Mouse (Mus musculus): ENCODE results near the gene Olfr1393.
A peak's percentile ranks its signal among the peaks of the same experiment; 100 is the strongest.
"Not testable (repeated sequence)": the region's sequence is repeated elsewhere in the genome, so short reads cannot be mapped to it uniquely, and the experiment has no call there.

Olfr1393 gene

DNA sequence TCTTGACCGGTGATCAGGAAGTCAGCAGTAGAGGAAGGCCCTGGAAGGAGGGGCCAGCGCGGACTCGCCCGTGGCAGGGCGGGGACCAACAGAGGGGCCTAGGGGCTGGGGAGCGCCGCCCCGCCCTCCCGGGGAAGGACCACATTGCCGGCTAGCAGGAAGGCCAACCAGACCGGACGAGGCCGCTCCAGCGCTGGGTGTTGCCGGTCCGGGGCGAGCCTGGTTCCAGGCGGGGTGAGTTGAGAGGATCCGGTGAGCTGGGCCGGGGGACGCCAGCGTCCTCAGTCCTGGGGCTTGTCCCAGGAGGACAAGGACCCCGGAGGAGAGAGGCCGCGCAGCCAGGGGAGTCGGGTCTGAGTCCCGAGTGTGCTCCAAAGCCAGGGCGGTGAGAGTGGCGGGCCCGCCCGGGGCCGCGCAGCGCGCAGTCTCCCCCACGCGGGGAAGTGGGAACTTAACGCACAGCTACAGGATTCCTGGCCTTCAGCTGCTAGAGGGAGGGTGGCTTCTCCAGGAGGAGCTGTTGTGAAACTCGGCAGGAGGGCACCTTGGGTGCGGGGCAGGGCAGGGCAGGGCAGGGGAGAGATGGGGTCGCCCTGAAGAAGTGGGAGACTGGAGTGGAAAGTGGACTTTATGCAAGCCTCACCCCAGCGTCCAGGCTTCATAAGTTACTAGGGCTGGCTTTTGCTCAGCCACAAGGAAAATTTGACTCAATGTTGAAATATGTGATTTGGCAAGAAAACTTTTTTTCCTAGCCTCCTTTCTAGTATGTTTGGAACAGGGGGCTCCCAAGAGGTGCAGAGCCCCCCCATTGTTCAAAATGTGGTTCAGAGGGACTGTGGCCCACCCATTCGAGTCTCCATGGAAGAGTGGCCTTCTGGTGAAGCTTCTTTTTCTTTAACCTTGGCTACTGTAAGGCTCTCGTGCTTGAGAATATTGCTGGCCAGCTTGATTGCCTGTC is 27.4 kb upstream of the Olfr1393 start:
- DNase-seq (ENCODE audit: low read depth, low spot score): peak; percentile 82

DNA sequence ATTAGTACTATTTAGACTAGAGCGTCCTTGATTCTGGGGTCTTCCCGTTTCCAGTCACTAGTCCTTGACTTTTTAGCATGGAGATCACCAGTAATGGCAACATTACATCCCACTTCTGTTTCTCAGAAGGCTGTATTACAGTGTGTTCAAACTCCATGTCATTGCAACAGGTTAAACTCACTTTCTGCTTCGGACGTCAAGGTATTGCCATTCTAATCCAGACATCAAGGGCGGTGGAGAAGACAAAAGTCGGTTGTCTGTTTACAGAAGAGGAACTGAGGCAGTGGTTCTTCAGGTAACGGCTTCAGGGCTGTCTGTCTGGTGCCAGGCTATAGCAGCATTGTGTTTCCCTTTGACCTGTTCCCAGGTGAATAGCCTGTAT is 26.7 kb upstream of the Olfr1393 start:
- DNase-seq (ENCODE audit: low read depth, low spot score): no peak

DNA sequence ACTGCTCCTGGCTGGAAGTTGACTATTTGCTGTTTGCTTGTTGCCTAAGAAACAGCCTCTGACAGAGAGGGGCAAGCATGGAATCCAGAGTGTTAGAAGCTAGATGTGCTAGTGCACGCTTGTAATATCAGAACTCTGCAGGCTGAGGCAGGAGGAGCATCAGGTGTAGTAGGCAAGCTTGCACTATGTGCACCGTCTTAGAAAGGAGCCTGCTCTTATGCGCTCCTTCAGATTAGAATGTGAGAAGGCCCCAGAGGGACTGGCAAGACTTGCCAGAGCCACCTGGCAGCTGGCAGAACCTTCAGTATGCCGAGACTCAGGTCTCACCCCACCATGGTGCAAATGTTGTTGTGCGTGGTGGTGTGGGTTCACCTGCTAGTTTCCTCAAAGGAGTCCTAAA is 26.1 kb upstream of the Olfr1393 start:
- DNase-seq (ENCODE audit: low read depth, low spot score): no peak

- DNase-seq (ENCODE audit: low read depth, low spot score): no peak
These were observed 25.1 kb upstream of the Olfr1393 start for GRCm38 (mm10) chr11:49253035-49253434.

DNA sequence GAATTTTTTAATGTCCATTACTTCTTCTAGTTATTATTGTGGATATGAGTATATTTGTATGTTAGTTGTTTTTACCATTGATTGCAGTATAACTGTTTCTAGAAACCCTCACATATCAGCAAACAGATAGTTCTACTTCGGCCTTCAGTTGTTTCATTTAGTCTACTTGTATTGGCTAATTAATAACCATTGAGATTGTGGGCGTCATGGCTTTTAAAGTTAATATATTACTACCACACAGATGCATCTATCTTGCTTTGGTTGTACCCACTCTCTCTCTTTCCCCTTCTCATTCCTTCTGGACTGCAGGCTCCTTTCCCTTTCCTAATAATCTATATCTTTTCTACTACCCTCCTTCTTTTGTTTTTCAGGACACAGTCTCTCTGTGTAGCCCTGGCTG is 18.8 kb upstream of the Olfr1393 start:
- DNase-seq (ENCODE audit: low read depth, low spot score): no peak

GRCm38 (mm10) chr11:49259829-49260228 is 18.3 kb upstream of the Olfr1393 start:
- no peak for DNase-seq (ENCODE audit: low read depth, low spot score)

- no peak for DNase-seq (ENCODE audit: low read depth, low spot score)
These were observed 17.3 kb upstream of the Olfr1393 start for GRCm38 (mm10) chr11:49260598-49261312.

GRCm38 (mm10) chr11:49261313-49261855 is 16.7 kb upstream of the Olfr1393 start:
- DNase-seq (ENCODE audit: low read depth, low spot score): no peak

GRCm38 (mm10) chr11:49262286-49262685 is 15.8 kb upstream of the Olfr1393 start:
- no peak for DNase-seq (ENCODE audit: low read depth, low spot score)

DNA sequence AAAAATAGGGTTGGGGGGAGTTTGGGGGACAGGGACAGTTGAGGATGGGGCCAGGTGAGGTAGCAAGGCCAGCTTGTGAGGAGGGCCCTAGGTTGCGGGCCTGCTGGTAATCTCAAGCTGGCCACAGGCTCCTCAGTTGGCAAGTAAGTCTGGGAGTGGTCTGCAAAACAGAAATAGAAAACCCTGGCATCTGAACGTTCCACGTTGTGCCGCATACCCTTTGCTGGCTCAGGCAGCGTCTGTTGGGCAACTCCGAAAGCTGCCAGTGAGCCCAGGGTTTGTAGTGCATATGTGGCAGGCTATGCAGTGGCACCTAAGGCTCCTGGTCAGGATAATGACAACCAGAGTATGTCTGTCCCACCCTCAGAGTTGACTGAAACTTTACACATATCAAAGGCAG is 15.0 kb upstream of the Olfr1393 start:
- DNase-seq (ENCODE audit: low read depth, low spot score): no peak

DNA sequence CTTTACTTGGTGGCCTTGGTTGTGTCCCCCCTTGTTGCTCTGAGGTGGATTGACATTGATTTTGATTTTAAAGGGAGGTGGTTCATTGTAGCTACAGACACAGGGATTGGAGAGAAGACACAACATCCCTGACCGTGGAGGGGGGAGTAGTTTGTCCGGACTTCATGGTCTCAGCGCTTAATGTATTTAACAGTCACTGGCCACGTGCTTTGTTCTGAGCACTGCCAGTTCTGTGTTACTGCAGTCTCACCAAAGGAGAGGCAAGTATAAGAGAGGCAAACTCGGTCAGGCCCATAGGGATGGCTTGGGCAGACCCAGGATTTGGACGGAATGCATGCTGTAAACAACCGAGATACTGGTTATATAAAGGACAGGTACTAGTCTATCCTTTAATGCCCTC is 14.0 kb upstream of the Olfr1393 start:
- DNase-seq (ENCODE audit: low read depth, low spot score): no peak

DNA sequence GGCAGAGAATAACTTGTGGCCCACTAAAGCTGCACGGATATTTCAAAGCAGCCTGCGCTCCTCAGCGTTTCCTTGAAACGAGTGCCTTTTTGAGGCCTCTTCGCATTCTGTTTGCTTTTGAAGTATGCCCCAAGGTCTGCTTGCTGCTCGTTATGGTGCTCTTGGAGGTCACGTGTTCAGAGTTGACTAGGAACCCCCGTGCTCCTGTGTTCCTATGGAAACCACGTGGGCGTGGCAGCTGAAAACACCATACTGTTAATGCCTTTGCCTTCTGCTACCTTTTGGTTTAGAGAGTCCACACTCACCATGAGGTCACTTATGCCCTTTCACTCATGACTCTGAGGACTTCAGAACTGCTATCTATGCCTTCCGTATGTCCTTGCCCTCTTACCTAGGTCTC is 13.5 kb upstream of the Olfr1393 start:
- DNase-seq (ENCODE audit: low read depth, low spot score): no peak

DNA sequence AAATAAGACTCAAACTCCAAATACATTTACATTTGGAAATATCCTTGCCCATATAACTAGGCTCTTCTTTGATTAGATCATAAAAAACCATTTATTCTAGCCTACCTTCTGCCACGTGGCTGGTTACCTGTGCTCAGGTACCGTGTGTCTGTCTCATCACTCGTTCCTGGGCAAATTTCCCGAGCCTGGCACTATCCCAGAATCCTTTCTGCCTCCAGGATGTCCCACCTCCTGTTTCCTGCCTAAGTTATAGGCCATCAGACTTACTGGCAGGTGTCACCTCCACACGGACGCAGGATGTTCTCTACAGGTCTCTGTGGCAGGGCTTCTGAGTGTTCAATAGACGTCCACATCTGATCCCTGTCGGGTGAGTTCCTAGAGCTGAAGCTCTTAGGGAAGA is 13.0 kb upstream of the Olfr1393 start:
- no peak for DNase-seq (ENCODE audit: low read depth, low spot score)

- no peak for DNase-seq (ENCODE audit: low read depth, low spot score)
These were observed 11.4 kb upstream of the Olfr1393 start for GRCm38 (mm10) chr11:49266671-49267070.

- DNase-seq (ENCODE audit: low read depth, low spot score): no peak
These were observed 10.8 kb upstream of the Olfr1393 start for GRCm38 (mm10) chr11:49267316-49267715.

DNA sequence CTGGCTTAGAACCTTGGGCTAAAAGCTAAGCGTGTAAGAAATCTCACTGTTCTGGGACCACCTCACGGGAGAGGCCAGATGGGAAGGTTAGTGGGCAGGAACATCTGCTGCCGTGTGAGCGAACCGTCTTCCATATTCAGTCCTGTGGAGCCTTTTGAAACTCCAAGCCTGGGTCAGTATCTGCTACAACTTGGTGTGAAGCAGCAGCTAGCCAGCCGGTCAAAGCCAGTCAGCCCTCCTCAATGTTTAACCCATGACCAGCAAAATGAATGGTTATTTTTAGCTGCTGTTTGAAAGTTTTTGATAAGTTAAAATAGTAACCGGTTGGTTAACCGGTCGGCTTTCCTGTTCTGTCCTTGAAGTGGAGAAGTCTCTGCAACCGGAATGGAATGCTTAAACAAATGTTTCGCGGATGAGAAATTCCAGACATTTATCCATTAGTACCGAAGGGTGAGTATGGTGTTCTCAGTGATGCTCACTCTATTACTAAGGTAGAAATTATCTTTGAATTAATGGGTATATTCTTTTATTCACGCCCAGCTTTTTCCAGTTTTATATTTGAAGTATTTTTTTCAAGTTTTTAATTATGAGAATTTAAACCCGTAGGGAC is 10.0 kb upstream of the Olfr1393 start:
- DNase-seq (ENCODE audit: low read depth, low spot score): no peak

- DNase-seq (ENCODE audit: low read depth, low spot score): no peak
These were observed 8.3 kb upstream of the Olfr1393 start for GRCm38 (mm10) chr11:49269761-49270160.

DNA sequence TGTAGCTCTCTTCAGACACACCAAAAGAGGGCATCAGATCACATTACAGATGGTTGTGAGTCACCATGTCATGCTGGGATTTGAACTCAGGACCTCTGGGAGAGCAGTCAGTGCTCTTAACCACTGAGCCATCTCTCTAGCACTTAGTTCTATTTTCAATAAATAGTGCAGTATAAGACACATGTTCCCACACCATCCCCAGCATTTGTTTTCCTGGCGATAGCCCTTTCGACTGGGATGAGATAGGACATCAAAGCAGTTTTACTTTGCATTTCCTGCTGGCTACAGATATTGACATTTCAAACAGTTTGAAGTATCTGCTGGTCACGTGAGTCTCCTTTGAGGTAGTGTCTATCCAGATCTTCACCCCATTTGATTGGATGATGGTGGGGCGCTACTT is 7.7 kb upstream of the Olfr1393 start:
- DNase-seq (ENCODE audit: low read depth, low spot score): no peak

DNA sequence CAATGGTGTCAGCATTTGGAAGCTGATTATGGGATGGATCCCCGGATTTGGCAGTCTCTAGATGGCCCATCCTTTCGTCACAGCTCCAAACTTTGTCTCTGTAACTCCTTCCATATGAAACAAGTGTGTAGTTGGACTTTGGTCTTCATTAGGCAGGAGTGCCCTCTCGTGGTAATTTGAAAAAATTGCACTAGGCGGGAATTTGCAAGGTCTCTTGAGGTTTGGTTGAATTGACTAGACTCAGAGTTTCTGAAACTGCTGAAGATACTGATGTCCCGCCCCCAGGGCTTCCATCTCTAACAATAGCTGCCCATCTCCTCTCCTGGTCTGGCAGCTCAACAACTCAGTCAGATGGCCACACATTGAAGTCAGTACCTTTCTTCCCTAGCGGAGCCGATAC is 6.8 kb upstream of the Olfr1393 start:
- peak; percentile 71 for DNase-seq (ENCODE audit: low read depth, low spot score)

DNA sequence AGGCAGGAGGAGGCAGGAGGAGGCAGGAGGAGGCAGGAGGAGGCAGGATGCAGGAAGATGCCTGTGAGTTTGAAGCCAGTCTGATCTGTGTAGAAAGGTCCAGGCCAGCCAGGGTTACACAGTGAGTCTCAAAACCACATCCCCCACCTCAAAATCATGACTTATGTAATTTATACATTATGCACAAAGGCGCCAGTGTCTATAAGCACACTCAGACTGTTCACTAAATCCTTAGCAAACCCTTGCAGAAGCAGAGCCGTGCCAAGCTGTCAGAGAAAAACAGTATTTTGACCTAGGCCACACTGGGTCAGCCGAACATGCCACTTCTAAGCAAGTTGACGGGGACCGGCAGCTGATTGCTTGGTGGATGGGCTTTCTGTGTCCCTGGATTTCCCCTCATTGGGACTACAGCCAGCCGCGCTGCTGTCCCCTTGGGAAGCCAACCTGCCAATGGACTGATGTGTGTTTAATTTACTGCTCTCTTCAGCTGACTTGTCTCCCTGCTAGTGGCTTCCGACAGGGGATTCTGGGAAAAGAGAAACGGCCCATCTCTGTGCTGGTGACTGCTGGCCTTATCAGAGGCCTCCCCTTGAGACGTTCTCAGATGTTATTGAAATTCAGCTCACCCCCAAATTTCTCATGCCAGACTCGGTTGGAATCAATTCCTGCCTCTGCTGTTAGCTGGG is 4.1 kb upstream of the Olfr1393 start:
- no peak for DNase-seq (ENCODE audit: low read depth, low spot score)

- DNase-seq (ENCODE audit: low read depth, low spot score): not testable (repeated sequence)
These were observed 6.9 kb downstream of the Olfr1393 start, which contains the start of gene Olfr1392 for GRCm38 (mm10) chr11:49284982-49285381. Gene Olfr1392, plus strand, starts transcription at chr11:49285282.
